Mouse (Mus musculus) thymus, postnatal 4 days (tissue): ENCODE measurements around the gene Abcc1.

Source experiments
- DNase-seq: peaks from one replicate; pipeline ENCODE4 v3.0.0; 2021

Abcc1 gene

GRCm38 (mm10) chr16:14361362-14362098, at the start of gene Abcc1:
Gene Abcc1, plus strand, starts transcription at chr16:14361558.
- peak; percentile 79 for DNase-seq

DNA sequence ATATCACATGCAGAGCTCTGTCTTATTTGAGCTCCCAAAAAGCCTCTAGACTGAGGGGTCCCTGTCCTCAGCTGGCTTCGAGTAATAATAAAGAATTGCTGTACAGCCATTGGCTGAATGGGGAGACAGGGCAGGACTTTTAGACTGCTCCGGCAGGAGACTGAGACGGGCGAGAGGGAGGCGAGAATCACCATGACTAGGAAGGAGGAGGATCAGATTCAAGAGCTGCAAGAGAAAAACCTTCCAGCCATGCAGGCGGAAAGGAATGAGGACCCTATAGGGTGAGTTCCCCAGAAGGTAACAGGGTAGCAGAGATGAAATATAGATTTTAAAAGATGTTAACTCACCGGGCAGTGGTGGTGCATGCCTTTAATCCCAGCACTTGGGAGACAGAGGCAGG, 48.4 kb upstream of the Abcc1 start:
- DNase-seq: no peak

DNA sequence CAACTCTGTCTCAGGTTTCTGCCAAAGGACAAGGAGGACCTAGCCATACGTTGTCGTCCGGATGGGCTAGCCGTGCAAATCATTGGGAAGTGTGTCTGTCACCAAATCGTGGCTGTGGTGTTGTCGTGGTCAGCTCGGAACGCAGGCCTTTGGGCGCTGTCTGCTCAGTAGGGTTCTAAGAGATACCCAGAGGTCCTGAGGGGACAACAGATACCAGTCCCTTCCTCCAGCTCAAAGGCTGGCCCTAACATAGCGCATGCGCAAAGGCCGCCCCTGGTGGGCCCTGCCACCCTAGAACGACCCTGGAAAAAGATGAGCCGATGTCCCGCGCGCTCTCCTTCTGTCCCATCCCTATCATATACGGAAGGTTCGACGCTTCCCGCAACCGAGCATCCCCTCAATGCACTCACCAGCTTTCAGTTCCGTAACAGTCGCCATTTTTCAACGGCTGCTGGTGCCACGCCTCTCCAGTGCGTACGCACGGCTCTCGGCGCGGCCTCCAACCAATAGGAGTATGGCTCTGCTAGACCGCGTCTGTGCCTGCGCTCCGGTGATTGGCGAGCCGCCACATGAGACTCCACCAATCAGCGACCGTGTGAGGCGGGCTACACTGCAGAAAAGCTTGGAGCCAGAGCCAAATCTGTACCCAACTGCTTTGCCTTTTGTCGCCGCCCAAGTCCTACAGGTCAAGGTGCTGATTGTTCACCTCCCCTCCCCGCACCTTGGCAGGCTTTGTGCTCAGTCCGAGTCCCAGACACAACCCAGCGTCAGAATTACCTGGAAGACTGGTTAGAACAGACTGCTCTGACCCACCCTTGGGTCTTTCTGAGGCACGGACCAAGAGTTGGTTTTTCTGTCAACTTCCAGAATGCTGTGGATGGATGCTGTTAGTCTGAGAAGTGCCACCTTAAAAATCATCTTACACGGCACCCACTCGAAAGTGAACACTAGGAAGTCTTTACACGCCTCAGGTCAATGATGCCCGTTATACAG, 44.2 kb upstream of the Abcc1 start, which contains the start of gene Fopnl:
Fopnl (minus strand) TSS at position 522 of the 993 bp plus-strand sequence.
- peak; percentile 94 for DNase-seq

GRCm38 (mm10) chr16:14319681-14320080, 41.7 kb upstream of the Abcc1 start:
- DNase-seq: no peak

- DNase-seq: no peak
Observed at GRCm38 (mm10) chr16:14320494-14320893, 40.9 kb upstream of the Abcc1 start.

GRCm38 (mm10) chr16:14328156-14328555, 33.2 kb upstream of the Abcc1 start:
- DNase-seq: no peak

DNA sequence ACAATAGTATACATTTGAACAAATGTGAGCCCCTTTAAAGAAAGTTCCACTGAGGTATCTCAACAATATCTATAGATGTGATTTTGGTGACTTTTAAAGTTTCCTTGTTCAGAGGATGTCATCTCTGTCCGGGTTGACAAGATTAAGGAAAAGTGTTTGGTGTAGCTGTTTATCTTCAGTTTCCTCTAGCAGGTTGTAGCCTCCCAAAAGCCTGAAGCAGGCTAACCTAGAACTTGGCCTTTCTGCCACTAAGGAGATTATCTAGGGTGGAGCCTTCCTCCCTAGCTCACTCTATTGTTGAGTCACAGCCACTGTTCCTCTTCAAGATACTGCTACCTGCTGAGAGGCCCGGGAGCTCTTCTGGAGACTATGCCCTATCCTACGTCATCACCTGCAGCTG, 16.4 kb upstream of the Abcc1 start:
- DNase-seq: no peak

DNA sequence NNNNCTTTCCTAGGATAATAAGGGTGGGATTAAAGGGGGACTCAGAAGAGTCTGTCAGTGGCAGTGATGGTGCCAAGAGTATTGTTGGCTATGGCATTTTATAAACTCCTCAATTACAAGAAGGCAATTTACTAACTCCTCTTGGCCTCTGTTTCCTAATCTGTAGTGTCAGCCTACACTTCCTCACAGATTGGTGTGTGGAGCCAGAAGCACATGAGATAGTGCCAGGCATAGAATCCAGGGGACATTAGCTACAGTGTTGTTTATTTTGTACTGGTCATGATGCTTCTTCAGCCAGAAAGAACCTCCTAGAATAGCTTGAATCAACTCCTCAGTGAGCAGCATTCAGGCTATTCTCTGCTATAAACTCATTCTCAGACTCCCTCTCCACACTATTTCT, 9.8 kb upstream of the Abcc1 start:
- no peak for DNase-seq

- DNase-seq: no peak
Observed at GRCm38 (mm10) chr16:14352234-14352633, 9.1 kb upstream of the Abcc1 start.

GRCm38 (mm10) chr16:14352663-14353062, 8.7 kb upstream of the Abcc1 start:
- DNase-seq: no peak

DNA sequence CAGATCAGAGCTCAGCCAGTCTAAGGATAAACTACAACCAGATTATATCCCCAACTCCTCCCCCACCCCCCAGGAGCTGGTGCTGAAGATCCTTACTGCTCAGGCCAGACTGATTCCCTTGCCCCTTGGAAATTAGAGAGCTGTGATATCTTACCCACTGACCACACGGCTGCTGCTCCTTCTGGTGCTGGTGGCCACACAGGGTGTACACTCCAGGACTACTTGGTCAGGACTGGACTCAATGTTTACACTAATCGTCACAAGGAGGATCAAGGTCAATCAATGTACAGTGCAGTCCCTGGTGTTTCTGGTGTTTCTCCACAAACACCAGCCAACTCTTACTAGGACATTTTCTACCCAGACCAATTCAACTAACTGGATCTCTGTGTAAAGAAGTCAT, 3.5 kb upstream of the Abcc1 start:
- no peak for DNase-seq

- DNase-seq: no peak
Observed at GRCm38 (mm10) chr16:14358531-14358930, 2.8 kb upstream of the Abcc1 start.

DNA sequence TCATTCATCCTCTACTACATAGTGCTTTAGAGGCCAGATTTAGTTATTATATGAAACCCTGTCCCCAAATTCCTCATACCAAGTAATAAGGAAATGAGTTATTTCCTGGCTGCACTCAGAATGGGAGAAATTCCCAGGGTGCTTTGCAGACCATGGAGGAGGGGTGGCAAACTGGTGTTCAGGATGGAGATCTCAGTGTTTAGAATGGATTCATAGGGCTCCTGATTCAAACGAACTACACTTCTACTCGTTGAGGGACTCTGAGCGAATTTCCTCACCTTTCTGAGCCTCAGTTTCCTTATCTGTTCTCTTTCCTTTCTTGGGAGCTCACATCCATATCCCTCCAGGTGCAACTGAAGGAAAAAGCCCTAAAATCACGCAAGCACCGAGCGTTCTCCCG, 427 bp upstream of the Abcc1 start:
- DNase-seq: no peak

DNA sequence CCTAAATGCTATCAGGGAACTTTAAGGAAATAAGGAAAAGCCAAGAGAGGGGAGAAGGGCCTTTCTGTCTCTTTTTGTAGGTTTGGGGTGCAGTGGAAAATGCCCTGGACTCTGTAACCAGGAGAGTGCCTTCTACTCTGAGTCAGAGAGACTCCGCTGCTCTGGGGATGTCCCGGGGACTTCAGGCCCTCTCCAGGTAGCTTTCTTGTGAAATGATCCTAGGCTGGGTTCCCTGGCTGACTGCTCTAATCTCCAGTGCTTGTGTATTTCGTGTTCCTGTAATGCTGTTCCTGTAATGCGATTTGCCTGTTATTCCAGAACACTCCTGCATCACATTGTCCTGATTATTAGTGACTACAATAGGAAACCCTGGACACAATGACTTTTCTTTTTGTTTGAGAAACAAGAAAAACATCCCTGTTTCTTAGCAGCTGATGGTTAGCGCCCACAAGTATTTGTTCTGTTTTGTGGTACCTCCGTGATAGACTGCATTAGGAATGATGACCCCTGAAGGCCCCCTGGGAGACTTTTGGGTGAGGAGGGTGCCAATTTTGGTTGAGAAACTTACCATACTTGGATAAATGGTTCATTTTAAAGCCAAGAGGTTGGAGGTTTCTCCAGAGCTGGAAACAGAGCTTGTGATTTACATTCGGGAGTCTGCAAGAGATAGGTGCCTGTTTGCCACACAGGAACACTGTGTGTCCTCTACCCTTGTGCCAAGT, 902 bp downstream of the Abcc1 start:
- no peak for DNase-seq

GRCm38 (mm10) chr16:14363496-14363895, 2.1 kb downstream of the Abcc1 start:
- DNase-seq: no peak

GRCm38 (mm10) chr16:14364066-14364465, 2.7 kb downstream of the Abcc1 start:
- no peak for DNase-seq

DNA sequence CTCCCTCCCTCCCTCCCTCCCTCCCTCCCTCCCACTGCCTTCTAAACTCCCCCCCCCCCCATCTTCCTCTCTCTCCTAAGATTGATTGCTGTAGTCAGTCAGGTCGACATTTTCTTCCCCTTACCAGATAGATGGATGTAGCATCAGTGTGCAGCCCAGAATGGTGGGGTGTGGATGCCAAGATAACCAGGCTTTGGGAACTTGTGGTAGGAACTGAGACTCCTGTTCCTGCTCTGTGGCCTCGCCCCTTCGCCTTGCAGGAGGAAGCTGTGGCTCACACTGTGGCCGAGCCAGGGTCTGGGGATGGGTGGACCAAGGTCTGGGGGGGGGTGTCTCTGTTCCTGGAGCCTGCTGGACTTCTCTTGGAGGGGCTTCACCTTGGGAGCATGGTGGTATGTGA, 4.1 kb downstream of the Abcc1 start:
- DNase-seq: no peak

DNA sequence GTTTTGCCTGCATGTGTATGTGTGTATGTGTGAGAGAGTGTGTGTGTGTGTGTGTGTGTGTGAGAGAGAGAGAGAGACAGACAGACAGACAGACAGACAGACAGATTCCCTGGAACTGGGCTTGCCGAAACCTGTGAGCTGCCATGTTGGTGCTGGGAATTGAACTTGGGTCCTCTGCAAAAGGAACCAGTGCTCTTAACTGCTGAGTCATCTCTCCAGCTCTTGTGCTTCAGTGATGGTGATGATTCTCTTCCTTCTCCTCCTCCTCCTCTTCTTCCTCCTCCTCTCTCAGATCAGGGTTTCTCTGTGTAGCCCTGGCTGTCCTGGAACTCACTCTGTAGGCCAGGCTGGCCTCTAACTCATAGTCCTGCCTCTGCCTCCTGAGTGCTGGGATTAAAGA, 4.7 kb downstream of the Abcc1 start:
- DNase-seq: no peak

- DNase-seq: no peak
Observed at GRCm38 (mm10) chr16:14371367-14371766, 10.0 kb downstream of the Abcc1 start.

DNA sequence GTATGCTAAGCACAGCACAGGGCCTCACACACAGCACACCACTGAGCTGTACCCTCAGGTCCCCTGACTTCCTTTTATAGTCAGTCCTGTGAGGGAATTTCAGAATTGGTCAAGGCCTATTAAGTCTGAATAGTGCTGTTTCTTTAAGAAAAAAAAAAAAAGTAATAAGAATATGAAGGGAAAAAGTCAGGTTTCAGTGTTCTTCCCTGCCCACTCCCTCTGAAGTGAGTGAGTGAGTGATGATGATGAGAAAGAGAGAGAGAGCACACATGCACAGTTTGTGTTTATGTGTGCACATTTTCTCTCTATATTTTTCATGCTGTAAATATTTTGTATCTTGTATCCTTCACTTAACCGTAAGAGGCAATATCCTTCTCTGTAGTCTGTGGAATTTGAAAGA, 11.0 kb downstream of the Abcc1 start:
- no peak for DNase-seq

GRCm38 (mm10) chr16:14372817-14373301, 11.5 kb downstream of the Abcc1 start:
- no peak for DNase-seq

GRCm38 (mm10) chr16:14375942-14376341, 14.6 kb downstream of the Abcc1 start:
- DNase-seq: no peak

DNA sequence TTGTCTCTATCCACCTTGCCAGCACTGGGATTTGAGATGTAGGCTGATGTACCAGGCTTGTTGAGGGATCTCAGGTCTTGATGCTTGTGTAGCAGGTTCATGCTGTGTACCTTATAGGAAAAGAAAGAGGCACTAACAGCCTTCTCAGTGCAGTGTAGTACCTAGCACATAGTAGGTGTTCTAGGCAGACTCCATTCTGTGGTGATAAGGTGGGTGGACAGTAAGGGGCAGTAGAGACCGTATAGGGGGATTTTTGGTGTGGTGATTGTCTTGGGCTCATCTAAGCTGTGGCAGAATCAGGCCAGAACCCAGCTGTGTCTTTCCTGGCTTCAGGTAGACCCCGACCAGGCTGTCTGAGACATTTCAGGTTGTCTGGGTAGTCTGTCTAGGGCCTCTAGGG, 15.0 kb downstream of the Abcc1 start:
- no peak for DNase-seq
